In the genomic region with DNA sequence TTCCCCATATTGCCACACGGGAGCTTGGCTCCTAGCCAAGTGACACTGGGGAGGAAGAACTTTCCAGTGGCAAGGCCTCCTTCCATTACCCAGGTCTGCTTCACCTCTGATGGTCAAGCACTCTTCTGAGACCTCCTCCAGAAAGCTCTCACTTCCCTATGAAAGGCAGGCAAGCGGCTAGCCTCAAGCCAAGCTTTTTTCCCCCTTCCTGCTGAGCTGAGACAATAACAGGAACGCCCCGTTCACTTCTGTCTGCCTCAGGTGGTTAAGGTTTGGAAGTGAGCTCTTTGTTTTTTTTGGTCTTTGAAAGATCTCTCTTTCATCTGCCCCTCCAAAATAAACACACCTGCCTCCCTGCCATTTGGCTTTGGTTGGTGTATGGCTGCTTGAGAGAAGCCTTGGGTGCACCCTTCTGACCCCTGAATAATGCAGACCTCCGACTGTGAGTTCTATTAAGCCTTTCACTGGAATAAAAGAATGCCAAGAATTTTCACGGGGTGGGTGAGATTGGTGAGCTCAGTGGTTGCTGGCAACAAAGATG, we compare ENCODE assay signal across 8 mouse cellular contexts. TPM values are rescaled to one million over a fixed set of nuclear protein-coding genes. Genes with fewer than 3 reads are reported as not detected.
DNase-seq lines count a peak whose midpoint lies in the region; ATAC-seq and TF ChIP-seq lines count a peak whose summit lies in the region.

Gene Pef1, plus strand, starts transcription at position 448 of the 541 bp plus-strand sequence.

- no peaks in the 10 kb centered on the region for H3K27me3 ChIP-seq in testis, adult 2 months (ENCODE audit: control insufficient read depth, insufficient read depth, low read length)
- no peaks in the 10 kb centered on the region for H3K27me3 ChIP-seq in embryonic facial prominence, embryonic 14.5 days (replicated peaks; ENCODE audit: control insufficient read depth, insufficient read depth, low read length)
- H3K27me3 ChIP-seq in heart, postnatal 0 days (ENCODE audit: control insufficient read depth, insufficient read depth, low read length) = no peaks in the 10 kb centered on the region
- peaks cover 9% of the 10 kb centered on the region; the same call in 1 of the 2 replicates for H3K27me3 ChIP-seq in limb, embryonic 10.5 days (ENCODE audit: low read depth, poor library complexity, severe bottlenecking)
- H3K27me3 ChIP-seq in midbrain, embryonic 11.5 days (ENCODE audit: control insufficient read depth, insufficient read depth, low read length) = no peaks in the 10 kb centered on the region; the same call in 1 of the 2 replicates

- ATAC-seq in embryonic facial prominence, embryonic 14.5 days (ENCODE audit: low read depth) = peak; percentile 34; the same call in 1 of the 2 replicates
- ATAC-seq in heart, postnatal 0 days (ENCODE audit: insufficient read depth, low read depth) = no peak
- no peak for ATAC-seq in midbrain, embryonic 11.5 days (ENCODE audit: low FRiP score)
- no peak for ATAC-seq in monocyte, adult 5-6 weeks (replicated peaks; ENCODE audit: insufficient number of reproducible peaks, low FRiP score, low TSS enrichment, poor library complexity, severe bottlenecking)

- no peak for DNase-seq in testis, postnatal 10 days (ENCODE audit: low spot score)
- peak; percentile 71 for DNase-seq in embryonic facial prominence, embryonic 14.5 days (ENCODE audit: low spot score)
- no peak for DNase-seq in heart, postnatal 0 days (ENCODE audit: low spot score)
- no peak for DNase-seq in limb, embryonic 10.5 days (ENCODE audit: low spot score)
- no peak for DNase-seq in midbrain, embryonic 11.5 days (ENCODE audit: low spot score, missing footprints)
- no peak for DNase-seq in right cerebral cortex, postnatal 14 days

- no peak within 1 kb of the TSS for H3K4me3 ChIP-seq in testis, adult 2 months (ENCODE audit: control insufficient read depth, low read depth, low read length)
- H3K4me3 ChIP-seq in embryonic facial prominence, embryonic 14.5 days (ENCODE audit: low read depth, low read length) = 0 out of 2 replicates have a peak within 1 kb of the TSS, but pooled peaks have one; percentile 1
- H3K4me3 ChIP-seq in heart, postnatal 0 days (ENCODE audit: low read depth, low read length) = no peak within 1 kb of the TSS
- no peak within 1 kb of the TSS for H3K4me3 ChIP-seq in limb, embryonic 10.5 days
- H3K4me3 ChIP-seq in midbrain, embryonic 11.5 days (ENCODE audit: low read depth, low read length) = no peak within 1 kb of the TSS

- TF ChIP-seq EP300 in heart, postnatal 0 days (IDR thresholded peaks at IDR 0.05; ENCODE audit: low read depth) = no peak

- no peaks in the 10 kb centered on the region for H3K36me3 ChIP-seq in testis, adult 2 months (ENCODE audit: control insufficient read depth, insufficient read depth, low read length)
- peaks cover 13% of the 10 kb centered on the region for H3K36me3 ChIP-seq in embryonic facial prominence, embryonic 14.5 days (ENCODE audit: control insufficient read depth, insufficient read depth, low read length)
- no peaks in the 10 kb centered on the region for H3K36me3 ChIP-seq in heart, postnatal 0 days (replicated peaks; ENCODE audit: control insufficient read depth, insufficient read depth, low read length)
- H3K36me3 ChIP-seq in limb, embryonic 10.5 days = no peaks in the 10 kb centered on the region
- H3K36me3 ChIP-seq in midbrain, embryonic 11.5 days (ENCODE audit: control insufficient read depth, insufficient read depth, low read length) = no peaks in the 10 kb centered on the region

- H3K4me2 ChIP-seq in embryonic facial prominence, embryonic 14.5 days (ENCODE audit: low read depth, low read length) = no peak within 1 kb of the TSS
- H3K4me2 ChIP-seq in heart, postnatal 0 days (ENCODE audit: low read depth, low read length) = no peak within 1 kb of the TSS
- H3K4me2 ChIP-seq in midbrain, embryonic 11.5 days = no peak within 1 kb of the TSS

- no peak within 1 kb of the TSS for H3K27ac ChIP-seq in testis, adult 2 months (ENCODE audit: control insufficient read depth, insufficient read depth, low read depth, low read length)
- H3K27ac ChIP-seq in embryonic facial prominence, embryonic 14.5 days (replicated peaks; ENCODE audit: low read depth, low read length) = peak within 1 kb of the TSS; percentile 44
- H3K27ac ChIP-seq in heart, postnatal 0 days (ENCODE audit: low read depth) = no peak within 1 kb of the TSS
- H3K27ac ChIP-seq in limb, embryonic 10.5 days = no peak within 1 kb of the TSS
- H3K27ac ChIP-seq in midbrain, embryonic 11.5 days (ENCODE audit: low read depth, low read length) = no peak within 1 kb of the TSS

- H3K9ac ChIP-seq in embryonic facial prominence, embryonic 14.5 days (ENCODE audit: low read depth, low read length) = no peak within 1 kb of the TSS
- H3K9ac ChIP-seq in heart, postnatal 0 days (replicated peaks; ENCODE audit: low read depth, low read length) = no peak within 1 kb of the TSS
- no peak within 1 kb of the TSS for H3K9ac ChIP-seq in midbrain, embryonic 11.5 days (ENCODE audit: low read length)

- 0 out of 2 replicates have a peak, but pooled peaks cover 4% of the 10 kb centered on the region for H3K9me3 ChIP-seq in embryonic facial prominence, embryonic 14.5 days (ENCODE audit: control insufficient read depth, low read length)
- no peaks in the 10 kb centered on the region for H3K9me3 ChIP-seq in heart, postnatal 0 days (replicated peaks; ENCODE audit: control insufficient read depth, low read length)
- peaks cover 2% of the 10 kb centered on the region; the same call in 1 of the 2 replicates for H3K9me3 ChIP-seq in limb, embryonic 10.5 days (replicated peaks)
- no peaks in the 10 kb centered on the region for H3K9me3 ChIP-seq in midbrain, embryonic 11.5 days (ENCODE audit: control insufficient read depth, low read length)

- TF ChIP-seq POLR2A in testis, adult 2 months (IDR thresholded peaks at IDR 0.05; ENCODE audit: control insufficient read depth, low read depth, low read length) = no peak

- no peak for TF ChIP-seq CTCF in testis, adult 2 months (IDR thresholded peaks at IDR 0.05; ENCODE audit: control insufficient read depth, insufficient read depth, insufficient replicate concordance, low read depth, low read length)
- no peak for TF ChIP-seq CTCF in heart, postnatal 0 days (IDR thresholded peaks at IDR 0.05; ENCODE audit: low read depth)

- peaks cover 4% of the 10 kb centered on the region for H3K4me1 ChIP-seq in testis, adult 2 months (ENCODE audit: control insufficient read depth, insufficient read depth, low read length)
- peaks cover 22% of the 10 kb centered on the region for H3K4me1 ChIP-seq in embryonic facial prominence, embryonic 14.5 days (ENCODE audit: control insufficient read depth, insufficient read depth, low read length)
- H3K4me1 ChIP-seq in heart, postnatal 0 days (ENCODE audit: control insufficient read depth, insufficient read depth) = no peaks in the 10 kb centered on the region
- H3K4me1 ChIP-seq in limb, embryonic 10.5 days = peaks cover 4% of the 10 kb centered on the region; the same call in 1 of the 2 replicates
- no peaks in the 10 kb centered on the region for H3K4me1 ChIP-seq in midbrain, embryonic 11.5 days (ENCODE audit: control insufficient read depth, insufficient read depth, low read length)

- WGBS in embryonic facial prominence, embryonic 14.5 days = 8% methylated on average over 6 of the region's 6 CpGs
- WGBS in heart, postnatal 0 days = 10% methylated on average over 6 of the region's 6 CpGs
- WGBS in limb, embryonic 10.5 days = 13% methylated on average over 6 of the region's 6 CpGs
- 9% methylated on average over 6 of the region's 6 CpGs for WGBS in midbrain, embryonic 11.5 days

RNA-seq across cellular contexts. Expression of gene Pef1, which starts in this region (rescaled TPM):
- 55.6 and 58.3 TPM in 2 replicates for polyA plus RNA-seq in testis, adult 2 months (2012; rRNA removed)
- polyA plus RNA-seq in embryonic facial prominence, embryonic 14.5 days (2014; fragmentation: Nextera tagmentation; extraction: Ambion mirVana) = 67.1 and 68.6 TPM in 2 replicates
- 70.8 and 98.8 TPM in 2 replicates for total RNA-seq in heart, postnatal 0 days (2014; rRNA removed; ENCODE audit: low replicate concordance)
- polyA plus RNA-seq in heart, postnatal 0 days (2015; fragmentation: Nextera tagmentation; extraction: Ambion mirVana) = 49.2 and 50.7 TPM in 2 replicates
- polyA plus RNA-seq in limb, embryonic 10.5 days (2016; fragmentation: Nextera tagmentation; extraction: Ambion mirVana) = 71.4 and 73.4 TPM in 2 replicates
- 71.6 and 72.3 TPM in 2 replicates for polyA plus RNA-seq in midbrain, embryonic 11.5 days (2014; fragmentation: Nextera tagmentation; extraction: Ambion mirVana)
- 9.7 to 15.8 TPM (median 10.2 TPM) in 3 replicates for total RNA-seq in monocyte, adult 5-6 weeks (2017)
